Mouse (Mus musculus) cortical plate, adult 2 months (tissue): ENCODE results near the gene Cflar. TPM values are rescaled to one million over a fixed set of nuclear protein-coding genes. Genes with fewer than 3 reads are reported as not detected.
"Not testable (repeated sequence)": the region's sequence is repeated elsewhere in the genome, so short reads cannot be mapped to it uniquely, and the experiment has no call there.

Experiments
- H3K27ac ChIP-seq: fragments of 200-500 bp; 2 replicates; pipeline ENCODE4 v1.5.1; 2012; ENCODE audit warnings: low read length, control low read depth, inconsistent platforms; ENCODE audit not compliant: insufficient read depth
- H3K4me1 ChIP-seq: fragments of 200-500 bp; 2 replicates; pipeline ENCODE4 v1.6.1; 2011; ENCODE audit warnings: low read length; ENCODE audit not compliant: control insufficient read depth, insufficient read depth
- H3K4me3 ChIP-seq: fragments of 200-500 bp; 2 replicates; pipeline ENCODE4 v1.5.1; 2011; ENCODE audit warnings: mild to moderate bottlenecking, low read length, control low read depth; ENCODE audit not compliant: insufficient read depth
- CTCF ChIP-seq: fragments of 200-500 bp; IDR thresholded peaks from 2 replicates; pipeline ENCODE4 v1.5.1; 2011; ENCODE audit warnings: mild to moderate bottlenecking, control low read depth, low read length; ENCODE audit not compliant: insufficient read depth; ENCODE audit errors: extremely low read depth
- POLR2A ChIP-seq: fragments of 200-500 bp; IDR thresholded peaks from 2 replicates; pipeline ENCODE4 v1.6.1; 2011; ENCODE audit warnings: mild to moderate bottlenecking, low read length, control low read depth; ENCODE audit not compliant: insufficient read depth; ENCODE audit errors: extremely low read depth
- polyA plus RNA-seq: library from polyadenylated mRNA; depleted of rRNA; stranded (reverse); fragments of >200 nt; gene quantifications from 2 replicates; pipeline ENCODE4 v1.2.3, GENCODE M21; 2012

The Cflar gene
- polyA plus RNA-seq, 1 experiment, result 13.2 TPM

DNA sequence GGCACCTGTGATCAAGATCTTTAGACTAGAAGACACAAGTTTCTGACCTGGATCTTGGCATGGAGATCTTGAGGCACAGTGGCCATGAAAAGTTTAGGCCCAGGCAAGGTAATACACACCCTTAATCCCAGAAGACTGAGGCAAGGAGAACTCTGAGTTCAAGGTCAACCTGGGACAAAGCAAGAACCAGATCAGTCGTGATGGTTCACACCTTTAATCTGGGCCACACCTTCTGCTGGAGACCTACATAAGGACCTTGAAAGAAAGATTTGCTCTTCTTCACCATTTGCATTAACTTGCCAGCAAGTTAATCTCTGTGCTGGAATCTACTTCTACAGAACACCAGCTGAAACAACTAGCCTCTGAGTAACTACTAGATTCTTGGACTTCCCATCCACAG is 49.3 kb downstream of the Cflar start:
- TF ChIP-seq POLR2A, result no peak
- no peak for TF ChIP-seq CTCF
- H3K4me1 ChIP-seq, result no peaks in the 10 kb centered on the region
- H3K27ac ChIP-seq, result no peak overlapping the region
- H3K4me3 ChIP-seq, result no peak overlapping the region

DNA sequence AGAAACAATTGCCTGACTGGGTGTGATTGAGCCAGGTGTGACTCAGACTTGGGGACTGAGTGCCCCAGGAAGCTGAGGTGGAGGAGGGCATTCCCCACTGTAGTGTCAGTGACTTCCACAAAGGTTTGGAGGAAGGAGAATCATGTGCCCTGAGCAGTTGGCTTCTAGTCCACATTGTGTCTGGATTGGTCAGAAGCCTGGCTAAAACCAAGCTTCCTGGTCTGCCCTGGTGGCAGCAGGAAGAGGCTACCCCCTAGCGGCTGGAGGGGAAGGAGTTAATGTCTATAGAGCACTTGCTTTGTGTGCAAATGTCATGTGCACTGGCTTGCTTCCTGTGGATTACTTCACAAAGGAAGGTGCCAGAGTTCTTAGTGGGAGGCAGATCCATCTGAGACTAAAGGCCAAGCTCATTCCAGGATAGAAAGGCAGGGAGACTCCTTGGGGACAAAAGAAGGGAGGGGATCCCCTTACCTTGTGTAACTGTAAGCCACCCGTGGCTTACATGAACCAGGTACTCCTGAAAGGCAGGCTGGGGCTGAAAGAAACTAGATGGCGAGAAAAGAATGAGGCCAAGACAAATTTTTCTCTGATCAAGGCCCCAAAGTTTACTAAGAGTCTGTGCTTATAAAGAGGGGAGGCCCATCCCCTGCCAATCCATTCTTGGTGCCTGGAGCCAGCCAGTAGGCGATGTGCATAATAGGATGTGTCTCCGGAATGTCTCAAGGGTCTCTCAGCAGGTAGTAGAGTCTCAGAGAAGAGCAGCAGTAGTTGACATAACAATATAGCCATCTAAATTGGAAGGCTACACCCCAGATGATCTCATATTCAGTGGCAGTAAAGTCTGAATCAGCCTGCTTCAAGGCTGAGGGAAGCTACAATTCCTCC is 50.3 kb downstream of the Cflar start:
- not testable (repeated sequence) for H3K27ac ChIP-seq, H3K4me3 ChIP-seq, H3K4me1 ChIP-seq

DNA sequence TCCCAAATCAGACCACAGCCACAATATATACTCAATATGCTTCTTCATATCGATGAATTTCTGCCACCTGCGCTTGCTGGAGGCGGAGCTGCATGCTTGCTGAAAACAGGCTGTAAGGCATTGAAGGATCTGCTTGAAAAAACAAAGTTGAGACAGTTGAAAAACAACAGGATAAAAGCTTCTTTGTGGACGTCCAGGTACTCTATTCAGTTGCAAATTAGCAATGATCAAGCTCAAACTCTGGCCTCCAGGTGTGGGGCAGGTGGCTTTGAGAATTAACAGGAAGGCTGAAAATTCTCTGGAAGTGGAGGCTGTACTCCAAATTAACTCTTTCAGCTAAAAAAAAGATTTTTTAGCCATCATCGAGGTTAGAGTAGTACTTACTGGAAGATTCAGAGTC is 51.3 kb downstream of the Cflar start:
- H3K4me1 ChIP-seq, result no peaks in the 10 kb centered on the region
- H3K4me3 ChIP-seq, result no peak overlapping the region
- H3K27ac ChIP-seq, result no peak overlapping the region
- no peak for TF ChIP-seq CTCF
- no peak for TF ChIP-seq POLR2A

DNA sequence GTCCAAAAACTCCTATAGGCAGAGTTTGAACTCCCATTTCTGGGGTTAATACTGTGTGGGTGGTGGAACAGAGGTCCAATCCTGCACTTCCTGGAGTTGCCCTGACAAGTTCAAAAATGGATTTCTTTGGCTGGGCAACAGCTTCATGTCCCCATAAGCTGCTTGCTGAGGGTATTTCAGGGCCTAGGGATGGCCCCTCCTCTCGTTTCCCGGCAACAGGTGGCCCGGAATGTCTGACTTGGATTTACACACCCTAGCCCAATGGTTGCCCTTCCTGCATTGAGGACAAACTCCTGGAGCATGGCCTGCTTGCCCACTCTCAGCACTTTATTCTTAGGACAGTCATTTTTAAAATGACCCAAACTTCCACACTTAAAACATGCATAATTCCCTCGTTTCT is 55.1 kb downstream of the Cflar start:
- H3K4me1 ChIP-seq, H3K27ac ChIP-seq, H3K4me3 ChIP-seq: not testable (repeated sequence)

DNA sequence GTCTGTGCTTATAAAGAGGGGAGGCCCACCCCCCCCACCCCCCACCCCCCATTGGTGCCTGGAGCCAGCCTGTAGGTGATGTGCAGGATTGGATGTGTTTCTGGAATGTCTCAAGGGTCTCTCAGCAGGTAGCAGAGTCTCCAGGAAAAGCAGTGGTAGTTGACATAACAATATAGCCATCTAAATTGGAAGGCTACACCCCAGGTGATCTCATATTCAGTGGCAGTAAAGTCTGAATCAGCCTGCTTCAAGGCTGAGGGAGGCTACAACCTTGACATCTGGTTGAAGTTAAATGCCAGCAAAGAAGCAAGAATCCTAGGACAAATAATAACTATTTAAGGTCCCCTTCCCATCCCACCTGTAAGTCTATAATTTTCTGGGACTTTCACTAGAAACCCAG is 57.8 kb downstream of the Cflar start:
- TF ChIP-seq POLR2A (no peak), CTCF (no peak)
- no peak overlapping the region for H3K27ac ChIP-seq
- no peaks in the 10 kb centered on the region for H3K4me1 ChIP-seq
- no peak overlapping the region for H3K4me3 ChIP-seq

DNA sequence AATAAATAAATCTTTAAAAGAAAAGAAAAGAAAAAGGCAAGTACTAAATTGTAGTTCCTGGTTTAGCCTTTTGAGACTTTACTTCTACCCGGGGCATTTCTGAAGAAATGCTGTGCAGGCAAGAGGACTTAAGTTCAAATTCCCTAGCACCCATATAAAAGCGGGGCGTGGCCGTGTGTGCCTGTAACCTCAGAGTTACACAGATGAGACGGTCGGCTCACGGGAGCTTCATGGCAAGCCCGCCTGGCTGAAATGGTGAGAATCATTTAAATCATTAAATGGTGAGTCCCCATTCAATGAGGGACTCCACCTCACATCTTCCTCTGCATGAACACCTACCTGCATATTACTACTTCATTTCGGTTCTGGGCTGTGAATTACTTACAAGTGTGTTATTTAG is 58.4 kb downstream of the Cflar start:
- TF ChIP-seq POLR2A (no peak), CTCF (no peak)

DNA sequence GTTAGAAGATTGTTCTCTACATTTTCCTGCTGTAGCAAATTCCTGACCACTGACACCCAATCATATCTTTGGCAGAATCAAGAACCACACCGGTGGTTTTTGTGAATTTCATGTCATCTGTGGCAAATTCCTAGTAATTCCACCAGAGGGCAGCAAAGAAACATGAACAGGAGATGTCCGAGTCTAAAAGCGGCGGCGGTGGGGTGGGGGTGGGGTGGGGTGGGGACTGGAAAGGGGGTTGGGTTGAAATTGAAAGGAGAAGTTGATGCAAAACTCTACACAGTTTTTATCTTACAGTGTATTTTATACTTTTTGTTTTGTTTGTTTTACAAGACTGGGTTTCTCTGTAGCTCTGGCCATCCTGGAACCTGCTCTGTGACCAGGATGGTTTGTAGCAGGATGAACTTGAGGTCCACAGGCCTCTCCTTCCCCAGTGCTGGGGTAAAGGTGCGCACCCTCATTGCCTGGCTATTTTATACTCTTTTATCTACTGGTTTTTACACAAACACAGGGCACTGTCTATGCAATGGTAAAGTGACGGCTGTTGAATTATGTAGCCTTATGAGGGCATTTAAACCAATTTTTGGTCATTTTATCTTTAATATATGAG is 58.9 kb downstream of the Cflar start:
- no peaks in the 10 kb centered on the region for H3K4me1 ChIP-seq
- H3K27ac ChIP-seq, result no peak overlapping the region
- TF ChIP-seq POLR2A (no peak), CTCF (peak; percentile 54)
- H3K4me3 ChIP-seq, result no peak overlapping the region

More for the DNA sequence above, 58.4 kb downstream of the Cflar start:
- H3K4me1 ChIP-seq, result no peaks in the 10 kb centered on the region
- H3K27ac ChIP-seq, result no peak overlapping the region
- H3K4me3 ChIP-seq, result no peak overlapping the region

DNA sequence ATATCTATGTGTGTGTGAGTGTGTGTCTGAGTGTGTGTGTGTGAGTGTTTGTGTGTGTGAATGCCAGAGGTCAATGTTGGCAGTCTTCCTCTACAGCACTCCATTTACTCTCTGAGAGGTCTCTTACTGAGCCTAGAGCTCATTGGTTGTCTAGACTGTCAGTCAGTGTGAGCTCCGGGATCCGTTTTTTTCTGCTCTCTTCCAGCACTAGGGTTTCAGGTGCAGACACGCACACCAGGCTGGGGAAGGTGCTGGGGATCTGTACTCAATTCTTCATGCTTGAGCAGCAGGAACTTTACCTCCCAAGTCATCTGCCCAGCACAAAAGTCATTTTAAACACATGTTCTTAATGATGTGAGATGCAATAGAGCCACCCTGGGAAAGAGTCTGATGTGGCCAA is 60.8 kb downstream of the Cflar start:
- TF ChIP-seq CTCF (no peak), POLR2A (no peak)
- H3K4me1 ChIP-seq, result no peaks in the 10 kb centered on the region
- H3K4me3 ChIP-seq, result no peak overlapping the region
- H3K27ac ChIP-seq, result no peak overlapping the region

DNA sequence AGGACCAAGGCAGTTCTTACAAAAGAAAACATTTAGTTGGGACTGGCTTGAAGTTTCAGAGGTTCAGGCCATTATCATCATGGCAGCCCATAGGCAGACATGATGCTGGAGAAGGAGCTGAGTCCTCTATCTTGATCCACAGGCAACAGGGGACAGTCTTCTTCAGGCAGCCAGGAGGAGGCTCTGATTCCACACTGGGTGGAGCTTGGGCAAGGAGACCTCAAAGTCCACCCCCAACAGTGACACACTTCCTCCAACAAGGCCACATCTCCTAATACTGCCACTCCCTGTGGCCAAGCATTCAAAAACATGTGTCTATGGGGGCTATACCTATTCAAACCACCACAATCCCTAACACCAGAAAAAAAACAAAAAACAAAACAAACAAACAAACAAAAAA is 62.0 kb downstream of the Cflar start:
- H3K4me1 ChIP-seq, result no peaks in the 10 kb centered on the region
- TF ChIP-seq CTCF (no peak), POLR2A (no peak)
- H3K27ac ChIP-seq, result no peak overlapping the region
- H3K4me3 ChIP-seq, result no peak overlapping the region

DNA sequence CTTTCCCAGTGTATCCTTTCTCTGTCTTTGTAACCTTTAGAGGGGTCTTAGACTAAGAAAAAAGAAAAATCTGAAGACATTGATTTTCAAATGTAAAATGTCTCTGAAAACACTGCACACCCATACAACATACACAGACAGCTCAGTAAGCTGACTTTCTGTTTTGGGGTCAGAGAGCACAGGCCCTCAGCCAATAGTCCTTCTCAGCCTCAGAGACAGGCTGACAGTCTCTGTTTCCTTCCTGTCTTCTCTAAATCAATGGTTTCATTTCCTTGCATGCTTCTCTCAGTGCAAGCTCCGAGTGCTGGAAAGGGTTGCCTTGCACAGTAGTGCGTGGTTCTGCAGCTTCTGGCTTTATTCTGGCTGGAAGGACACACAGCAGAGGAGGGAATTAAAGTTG is 62.6 kb downstream of the Cflar start:
- no peak for TF ChIP-seq CTCF
- no peak for TF ChIP-seq POLR2A
- H3K27ac ChIP-seq, result no peak overlapping the region
- no peaks in the 10 kb centered on the region for H3K4me1 ChIP-seq
- no peak overlapping the region for H3K4me3 ChIP-seq

DNA sequence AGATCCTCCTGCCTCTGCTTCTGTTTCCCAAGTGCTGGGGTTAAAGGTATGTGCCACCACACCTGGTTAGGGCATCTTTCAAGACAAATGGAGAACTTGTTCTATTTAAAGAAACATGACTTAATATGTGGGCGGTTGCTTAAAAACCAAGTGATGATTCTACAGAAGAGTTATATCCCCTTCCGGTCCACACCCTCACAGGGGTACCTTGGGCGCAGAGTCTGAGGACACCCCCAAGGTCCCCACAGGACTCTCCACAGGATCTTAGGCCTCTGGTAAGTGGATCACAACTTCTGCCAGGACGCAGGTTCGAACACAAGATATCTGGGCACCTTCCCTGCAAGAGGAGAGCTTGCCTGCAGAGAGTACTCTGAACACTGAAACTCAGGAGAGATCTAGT is 64.1 kb downstream of the Cflar start:
- H3K27ac ChIP-seq, result no peak overlapping the region
- TF ChIP-seq POLR2A (no peak), CTCF (no peak)
- no peak overlapping the region for H3K4me3 ChIP-seq
- no peaks in the 10 kb centered on the region for H3K4me1 ChIP-seq
